Mouse (Mus musculus) midbrain, embryonic 14.5 days (tissue): ENCODE data around the gene Tsg101. TPM values are rescaled to one million over a fixed set of nuclear protein-coding genes. Genes with fewer than 3 reads are reported as not detected.

Source experiments
- ATAC-seq: fragments of 200-750 bp; cut with Nextera tagmentation; 2 replicates; pipeline ENCODE4 v1.8.0; 2017; ENCODE audit warnings: moderate number of reproducible peaks, moderate library complexity; ENCODE audit not compliant: low FRiP score, low TSS enrichment
- DNase-seq: peaks from one replicate; pipeline ENCODE4 v3.0.0-alpha.2; 2015
- H3K27ac ChIP-seq: fragments of 300-500 bp; sonication (generic); replicated peaks from 2 replicates; pipeline ENCODE4 v1.5.1; 2014; ENCODE audit warnings: mild to moderate bottlenecking, low read depth, low read length, moderate library complexity
- H3K27me3 ChIP-seq: fragments of 300-500 bp; sonication (generic); 2 replicates; pipeline ENCODE4 v1.6.1; 2014; ENCODE audit warnings: low read length, control low read depth, mixed read lengths; ENCODE audit not compliant: control insufficient read depth, insufficient read depth
- H3K36me3 ChIP-seq: fragments of 300-500 bp; sonication (generic); 2 replicates; pipeline ENCODE4 v1.6.1; 2014; ENCODE audit warnings: low read length, control low read depth; ENCODE audit not compliant: control insufficient read depth, insufficient read depth
- H3K4me1 ChIP-seq: fragments of 300-500 bp; sonication (generic); 2 replicates; pipeline ENCODE4 v1.6.1; 2014; ENCODE audit warnings: mild to moderate bottlenecking, antibody characterized with exemption, low read length, control low read depth; ENCODE audit not compliant: control insufficient read depth, insufficient read depth
- H3K4me2 ChIP-seq: fragments of 300-500 bp; sonication (generic); 2 replicates; pipeline ENCODE4 v1.6.1; 2014; ENCODE audit warnings: mild to moderate bottlenecking, low read length, moderate library complexity
- H3K4me3 ChIP-seq: fragments of 300-500 bp; sonication (generic); replicated peaks from 2 replicates; pipeline ENCODE4 v1.5.1; 2014; ENCODE audit warnings: low read depth, low read length
- H3K9ac ChIP-seq: fragments of 300-500 bp; sonication (generic); replicated peaks from 2 replicates; pipeline ENCODE4 v1.6.1; 2014; ENCODE audit warnings: mild to moderate bottlenecking, low read length, moderate library complexity
- H3K9me3 ChIP-seq: fragments of 300-500 bp; sonication (generic); 2 replicates; pipeline ENCODE4 v1.6.1; 2016; ENCODE audit warnings: low read length, control low read depth, mixed read lengths; ENCODE audit not compliant: control insufficient read depth
- WGBS: fragments of 180-500 bp; shearing (Covaris S2); extraction: QIAGEN DNeasy Blood & Tissue Kit; methylation state at CpG from one replicate; pipeline ENCODE4 v1.1.7; 2014; 5-methylcytosine and 5-hydroxymethylcytosine counted together
- polyA plus RNA-seq: library from polyadenylated mRNA; unstranded; fragments of >200 nt; fragmentation: Nextera tagmentation; extraction: Ambion mirVana; gene quantifications from 2 replicates; pipeline ENCODE4 v1.2.1, GENCODE M21; 2014

Gene Tsg101
- polyA plus RNA-seq, 1 experiment from 2014 or later, result 445 TPM

DNA sequence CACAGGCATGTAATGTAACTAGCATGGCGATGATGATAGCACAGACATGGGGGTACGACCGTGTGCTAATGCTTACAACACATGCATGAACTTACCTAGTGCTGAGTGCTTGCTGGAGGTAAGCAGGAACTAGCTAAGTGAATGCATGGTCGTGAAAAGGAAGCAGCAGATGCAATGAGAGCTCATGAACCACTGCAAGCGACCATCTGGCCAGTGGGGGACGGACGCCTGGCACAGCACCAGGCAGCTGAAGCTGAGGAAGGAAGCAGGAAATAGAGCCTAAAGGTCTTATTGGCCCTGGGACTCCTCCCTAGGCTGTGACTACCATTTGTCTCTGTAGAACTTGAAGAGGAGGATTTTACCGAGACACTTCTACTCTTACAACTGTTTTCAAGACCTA lies 15.0 kb upstream of the Tsg101 start:
- H3K4me1 ChIP-seq, result no peaks in the 10 kb centered on the region
- no peak for ATAC-seq
- no peak overlapping the region for H3K27ac ChIP-seq
- H3K9me3 ChIP-seq, result no peaks in the 10 kb centered on the region
- H3K27me3 ChIP-seq, result no peaks in the 10 kb centered on the region
- H3K4me2 ChIP-seq, result no peak overlapping the region
- no peak overlapping the region for H3K4me3 ChIP-seq
- DNase-seq, result no peak
- H3K9ac ChIP-seq, result no peak overlapping the region
- H3K36me3 ChIP-seq, result peaks cover 50% of the 10 kb centered on the region
- 91% methylated on average over 8 of the region's 8 CpGs for WGBS

DNA sequence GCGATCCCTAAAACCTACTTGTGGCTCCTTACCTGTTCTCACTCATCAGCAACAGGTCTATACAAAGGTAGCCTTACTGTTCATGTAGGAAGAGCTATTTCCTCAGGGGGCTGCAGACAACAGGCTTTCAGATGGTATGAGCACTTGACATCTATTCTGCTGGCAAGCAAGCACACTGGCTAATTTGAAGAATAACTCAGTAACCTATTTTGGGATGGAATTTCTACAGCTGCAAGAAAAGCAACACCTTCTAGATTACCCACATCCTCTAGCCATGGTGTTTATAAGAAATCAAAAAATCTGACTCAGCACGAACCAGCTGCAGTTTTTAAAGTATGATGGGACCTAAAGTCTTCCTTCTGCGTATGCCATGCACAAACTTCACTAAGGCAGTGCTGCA lies 11.6 kb upstream of the Tsg101 start:
- Histone ChIP-seq H3K4me2 (no peak overlapping the region), H3K4me3 (no peak overlapping the region), H3K36me3 (peaks cover 37% of the 10 kb centered on the region), H3K4me1 (no peaks in the 10 kb centered on the region), H3K27me3 (no peaks in the 10 kb centered on the region), H3K27ac (no peak overlapping the region), H3K9me3 (no peaks in the 10 kb centered on the region), H3K9ac (no peak overlapping the region)
- no peak for DNase-seq
- no peak for ATAC-seq
- WGBS, result 95% methylated on average over 3 of the region's 3 CpGs

DNA sequence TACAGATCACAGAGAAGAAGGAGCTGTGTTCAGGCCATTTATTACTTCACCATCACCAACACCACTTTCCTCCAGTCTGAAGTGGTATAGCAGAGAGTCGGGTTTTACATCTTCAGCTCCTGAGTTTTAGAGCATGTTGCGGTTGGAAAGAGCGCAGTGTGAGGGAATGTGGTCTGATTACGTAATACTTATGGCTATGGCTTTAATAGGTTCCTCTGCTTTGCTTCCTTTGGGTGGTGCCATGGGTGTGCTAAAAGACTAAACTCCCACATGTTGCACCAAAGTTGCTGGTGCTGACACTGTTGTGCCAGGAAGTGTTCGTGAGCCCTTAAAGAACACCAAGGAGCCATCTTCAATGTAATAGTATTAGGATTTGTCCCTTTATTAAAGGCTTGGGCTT lies 8.5 kb upstream of the Tsg101 start:
- no peak overlapping the region for H3K4me2 ChIP-seq
- H3K9me3 ChIP-seq, result no peaks in the 10 kb centered on the region
- no peaks in the 10 kb centered on the region for H3K4me1 ChIP-seq
- WGBS, result 96% methylated on average over 5 of the region's 5 CpGs
- no peak overlapping the region for H3K9ac ChIP-seq
- DNase-seq, result no peak
- H3K4me3 ChIP-seq, result no peak overlapping the region
- no peaks in the 10 kb centered on the region for H3K27me3 ChIP-seq
- H3K27ac ChIP-seq, result no peak overlapping the region
- peaks cover 29% of the 10 kb centered on the region for H3K36me3 ChIP-seq
- no peak for ATAC-seq

DNA sequence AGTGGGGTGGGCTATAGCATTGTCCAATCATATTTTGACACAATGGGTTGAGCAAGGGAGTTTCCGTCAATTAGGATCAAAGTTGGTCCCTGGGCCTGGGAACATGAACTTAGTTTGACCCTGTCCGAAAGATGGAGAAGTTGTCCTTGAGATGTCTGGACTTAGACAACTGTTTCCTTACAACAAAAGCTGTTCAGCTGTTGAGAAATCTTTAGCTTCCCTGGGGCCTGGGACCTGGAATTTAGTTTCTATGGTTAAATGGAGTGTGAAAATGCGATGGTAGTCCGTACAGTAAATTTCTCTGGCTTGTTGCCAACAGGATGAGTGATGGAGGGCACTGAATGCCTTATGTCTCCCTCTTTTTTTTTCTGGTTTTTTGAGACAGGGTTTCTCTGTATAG lies 2.3 kb upstream of the Tsg101 start:
- DNase-seq (no peak), ATAC-seq (no peak)
- H3K4me2 ChIP-seq, result no peak overlapping the region
- peaks cover 22% of the 10 kb centered on the region for H3K4me1 ChIP-seq
- no peaks in the 10 kb centered on the region for H3K27me3 ChIP-seq
- H3K9me3 ChIP-seq, result no peaks in the 10 kb centered on the region
- no peak overlapping the region for H3K4me3 ChIP-seq
- H3K36me3 ChIP-seq, result peaks cover 4% of the 10 kb centered on the region
- no peak overlapping the region for H3K9ac ChIP-seq
- 85% methylated on average over 4 of the region's 4 CpGs for WGBS
- H3K27ac ChIP-seq, result no peak overlapping the region

DNA sequence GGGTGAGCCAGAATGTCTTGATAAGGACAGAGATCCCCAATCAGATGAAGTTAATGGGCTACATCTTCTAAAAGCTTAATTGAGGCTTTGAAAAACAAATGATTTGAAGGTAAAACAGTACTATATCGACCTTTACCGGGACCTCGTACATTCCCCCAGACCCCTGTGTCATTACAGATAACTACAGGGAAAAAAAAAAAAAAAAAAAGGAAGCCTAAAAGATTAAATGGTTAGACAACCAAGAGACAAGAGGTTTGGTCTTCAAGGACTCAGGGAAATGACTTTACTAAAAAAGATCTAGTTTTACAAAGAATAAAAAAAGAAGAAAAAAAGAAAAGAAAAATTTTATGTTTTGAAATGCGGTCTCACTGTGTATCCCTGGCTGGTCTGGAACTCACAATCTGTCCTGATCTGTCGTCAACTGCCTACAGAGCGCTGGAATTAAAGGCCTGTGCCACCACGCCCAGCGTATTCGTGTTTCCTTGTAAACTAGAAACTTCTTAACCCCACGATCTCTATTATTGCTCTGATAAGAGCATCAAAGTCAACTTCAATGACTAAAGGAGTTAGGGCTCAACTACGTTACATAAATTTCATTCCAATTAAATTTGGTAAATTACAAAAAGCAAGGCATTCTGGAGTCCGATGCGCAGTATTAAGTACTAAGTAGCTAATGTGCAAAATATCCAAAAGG lies 944 bp downstream of the Tsg101 start:
- Histone ChIP-seq H3K36me3 (peaks cover 10% of the 10 kb centered on the region; the same call in 1 of the 2 replicates), H3K4me2 (peak overlapping the region; percentile 82), H3K4me3 (peak overlapping the region; percentile 87), H3K9ac (peak overlapping the region; percentile 91), H3K4me1 (peaks cover 22% of the 10 kb centered on the region), H3K27me3 (no peaks in the 10 kb centered on the region), H3K9me3 (no peaks in the 10 kb centered on the region), H3K27ac (peak overlapping the region; percentile 98; the same call in 1 of the 2 replicates)
- WGBS, result 21% methylated on average over 13 of the region's 13 CpGs
- ATAC-seq, result no peak
- DNase-seq, result peak; percentile 40

DNA sequence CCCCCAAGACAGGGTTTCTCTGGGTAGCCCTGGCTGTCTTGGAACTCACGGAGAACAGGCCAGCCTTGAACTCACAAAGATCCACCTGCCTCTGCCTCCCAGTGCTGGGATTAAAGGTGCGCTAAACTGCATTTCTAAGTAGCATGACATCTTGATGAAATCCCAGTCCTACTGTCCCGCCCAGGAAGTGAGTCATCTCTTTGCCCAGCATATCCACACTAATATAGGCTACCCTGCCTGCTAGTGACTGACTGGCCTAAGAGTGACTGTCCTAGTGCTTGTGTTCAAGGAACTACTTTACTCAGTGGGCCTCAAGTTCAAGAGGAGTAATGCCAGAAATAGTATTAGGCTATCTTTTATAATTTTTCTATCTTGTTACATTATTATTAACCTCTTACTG lies 3.4 kb downstream of the Tsg101 start:
- DNase-seq, result no peak
- no peaks in the 10 kb centered on the region for H3K9me3 ChIP-seq
- H3K4me1 ChIP-seq, result peaks cover 22% of the 10 kb centered on the region
- no peak for ATAC-seq
- H3K4me2 ChIP-seq, result no peak overlapping the region
- peaks cover 28% of the 10 kb centered on the region for H3K36me3 ChIP-seq
- no peak overlapping the region for H3K9ac ChIP-seq
- H3K4me3 ChIP-seq, result no peak overlapping the region
- H3K27ac ChIP-seq, result no peak overlapping the region
- no peaks in the 10 kb centered on the region for H3K27me3 ChIP-seq
- WGBS, result 95% methylated on average over 3 of the region's 3 CpGs

DNA sequence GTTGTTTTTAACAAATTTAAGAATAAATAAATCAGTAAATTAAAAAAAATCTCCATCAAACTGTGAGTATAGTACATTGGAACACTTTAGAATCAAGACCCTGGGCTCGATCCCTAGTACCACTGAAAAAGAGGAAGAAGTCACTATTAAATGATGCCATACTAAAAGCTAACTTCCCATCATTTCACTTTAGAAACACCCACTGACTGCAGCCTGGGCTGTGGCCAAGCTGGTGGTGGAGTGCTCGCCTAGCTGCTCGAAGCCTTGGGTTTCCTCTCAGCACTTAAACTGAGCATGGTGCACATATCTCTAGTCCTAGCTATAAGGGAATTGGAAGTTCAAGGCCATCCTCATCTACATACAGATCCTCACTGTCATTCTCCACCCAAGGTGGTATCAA lies 8.5 kb downstream of the Tsg101 start:
- 94% methylated on average over 3 of the region's 3 CpGs for WGBS
- no peak overlapping the region for H3K27ac ChIP-seq
- no peaks in the 10 kb centered on the region for H3K4me1 ChIP-seq
- DNase-seq, result no peak
- no peaks in the 10 kb centered on the region for H3K9me3 ChIP-seq
- no peak overlapping the region for H3K4me2 ChIP-seq
- H3K9ac ChIP-seq, result no peak overlapping the region
- no peak overlapping the region for H3K4me3 ChIP-seq
- H3K36me3 ChIP-seq, result peaks cover 78% of the 10 kb centered on the region
- no peaks in the 10 kb centered on the region for H3K27me3 ChIP-seq
- no peak for ATAC-seq

DNA sequence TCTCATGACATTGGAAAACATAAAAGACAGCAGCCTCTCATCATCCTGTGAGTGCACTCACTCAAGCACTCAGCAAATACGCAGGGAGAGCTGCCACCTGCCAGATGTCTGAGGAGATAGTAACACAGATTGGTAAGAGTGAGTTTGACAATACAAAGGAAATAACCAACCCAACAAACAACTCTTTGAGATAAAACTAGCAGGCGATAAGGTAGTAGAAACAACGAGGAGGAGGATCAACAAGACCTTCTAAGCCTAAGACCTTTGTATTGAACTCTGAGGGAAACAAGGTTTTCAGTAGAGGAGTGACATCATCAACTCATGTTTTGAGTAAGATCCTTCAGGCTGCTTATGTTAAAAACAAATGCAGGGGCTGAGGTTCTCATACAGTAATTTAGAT lies 20.4 kb downstream of the Tsg101 start:
- H3K9me3 ChIP-seq, result no peaks in the 10 kb centered on the region
- H3K36me3 ChIP-seq, result peaks cover 86% of the 10 kb centered on the region
- ATAC-seq (no peak), DNase-seq (no peak)
- no peaks in the 10 kb centered on the region for H3K4me1 ChIP-seq
- no peak overlapping the region for H3K4me2 ChIP-seq
- 95% methylated on average over 3 of the region's 3 CpGs for WGBS
- H3K27me3 ChIP-seq, result no peaks in the 10 kb centered on the region
- no peak overlapping the region for H3K9ac ChIP-seq
- H3K27ac ChIP-seq, result no peak overlapping the region
- no peak overlapping the region for H3K4me3 ChIP-seq

DNA sequence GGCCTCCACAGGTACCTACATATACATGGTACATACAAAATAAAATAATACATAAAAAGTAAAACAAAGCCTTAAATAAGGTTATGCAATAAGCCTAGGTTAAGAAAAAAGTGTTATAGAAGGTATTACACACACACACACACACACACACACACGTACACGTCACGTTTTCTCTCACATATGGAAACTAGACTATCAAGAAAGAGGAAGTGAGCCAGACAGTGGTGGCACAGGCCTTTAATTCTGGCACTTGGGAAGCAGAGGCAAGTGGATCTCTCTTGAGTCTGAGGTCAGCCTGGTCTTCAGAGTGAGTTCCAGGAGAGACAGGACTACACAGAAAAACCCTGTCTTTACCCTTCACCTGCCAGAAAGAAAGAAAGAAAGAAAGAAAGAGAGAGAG lies 24.3 kb downstream of the Tsg101 start:
- Histone ChIP-seq H3K36me3 (peaks cover 88% of the 10 kb centered on the region), H3K9ac (no peak overlapping the region), H3K27me3 (no peaks in the 10 kb centered on the region), H3K4me2 (no peak overlapping the region), H3K27ac (no peak overlapping the region), H3K4me3 (no peak overlapping the region), H3K9me3 (no peaks in the 10 kb centered on the region), H3K4me1 (no peaks in the 10 kb centered on the region)
- ATAC-seq (no peak), DNase-seq (no peak)
- 97% methylated on average over 3 of the region's 3 CpGs for WGBS
